Mouse (Mus musculus) hindbrain, embryonic 15.5 days (tissue): Measurements from ENCODE around the gene Hist2h2aa2. TPM values are rescaled to one million over a fixed set of nuclear protein-coding genes. Genes with fewer than 3 reads are reported as not detected.
"Not testable (repeated sequence)": the region's sequence is repeated elsewhere in the genome, so short reads cannot be mapped to it uniquely, and the experiment has no call there.

Source experiments
- ATAC-seq: fragments of 200-750 bp; cut with Nextera tagmentation; 2 replicates; pipeline ENCODE4 v1.8.0; 2017; ENCODE audit warnings: low read depth, moderate number of reproducible peaks, moderate TSS enrichment; ENCODE audit not compliant: low FRiP score
- H3K27ac ChIP-seq: fragments of 300-500 bp; sonication (generic); replicated peaks from 2 replicates; pipeline ENCODE4 v1.5.1; 2015; ENCODE audit warnings: mild to moderate bottlenecking, inconsistent platforms
- H3K27me3 ChIP-seq: fragments of 300-500 bp; sonication (generic); 2 replicates; pipeline ENCODE4 v1.6.1; 2015; ENCODE audit warnings: control low read depth, inconsistent platforms
- H3K36me3 ChIP-seq: fragments of 300-500 bp; sonication (generic); 2 replicates; pipeline ENCODE4 v1.6.1; 2015; ENCODE audit warnings: control low read depth, inconsistent platforms
- H3K4me1 ChIP-seq: fragments of 300-500 bp; sonication (generic); replicated peaks from 2 replicates; pipeline ENCODE4 v1.6.1; 2015; ENCODE audit warnings: control low read depth, inconsistent platforms
- H3K4me2 ChIP-seq: fragments of 300-500 bp; sonication (generic); 2 replicates; pipeline ENCODE4 v1.6.1; 2015; ENCODE audit warnings: moderate library complexity, mild to moderate bottlenecking, inconsistent platforms
- H3K4me3 ChIP-seq: fragments of 300-500 bp; sonication (generic); 2 replicates; pipeline ENCODE4 v1.5.1; 2015; ENCODE audit warnings: mild to moderate bottlenecking, inconsistent platforms
- H3K9ac ChIP-seq: fragments of 300-500 bp; sonication (generic); 2 replicates; pipeline ENCODE4 v1.6.1; 2015; ENCODE audit warnings: inconsistent platforms
- H3K9me3 ChIP-seq: fragments of 300-500 bp; sonication (generic); 2 replicates; pipeline ENCODE4 v1.6.1; 2016; ENCODE audit warnings: control low read depth, inconsistent platforms
- WGBS: fragments of 180-500 bp; shearing (Covaris S2); methylation state at CpG from one replicate; pipeline ENCODE4 v1.1.7; 2015; 5-methylcytosine and 5-hydroxymethylcytosine counted together
- microRNA-seq: library from miRNA; unstranded; fragments of <30 nt; microRNA quantifications from one replicate; pipeline ENCODE4, GENCODE M21; 2016
- polyA plus RNA-seq: library from polyadenylated mRNA; unstranded; fragments of >200 nt; fragmentation: Nextera tagmentation; extraction: Ambion mirVana; gene quantifications from 2 replicates; pipeline ENCODE4 v1.2.1, GENCODE M21; 2015

The Hist2h2aa2 gene
- polyA plus RNA-seq, 1 experiment from 2014 or later: 28.7 TPM

- Histone ChIP-seq H3K9ac (no peak overlapping the region), H3K27me3 (peaks cover 3% of the 10 kb centered on the region; the same call in 1 of the 2 replicates), H3K36me3 (peaks cover 3% of the 10 kb centered on the region; the same call in 1 of the 2 replicates), H3K4me3 (no peak overlapping the region), H3K27ac (no peak overlapping the region), H3K4me1 (peaks cover 16% of the 10 kb centered on the region), H3K9me3 (no peaks in the 10 kb centered on the region), H3K4me2 (no peak overlapping the region)
- no peak for ATAC-seq
- 64% methylated on average over 2 of the region's 2 CpGs for WGBS
Observed at GRCm38 (mm10) chr3:96199731-96200130, 40.3 kb downstream of the Hist2h2aa2 start.

- peak overlapping the region; percentile 62; the same call in 1 of the 2 replicates for H3K4me3 ChIP-seq
- 32% methylated on average over 8 of the region's 8 CpGs for WGBS
- not testable (repeated sequence) for H3K27ac ChIP-seq, H3K27me3 ChIP-seq, H3K9me3 ChIP-seq, H3K9ac ChIP-seq, ATAC-seq
- peaks cover 16% of the 10 kb centered on the region for H3K4me1 ChIP-seq
- peak overlapping the region; percentile 96 for H3K4me2 ChIP-seq
- peaks cover 14% of the 10 kb centered on the region for H3K36me3 ChIP-seq
Observed at GRCm38 (mm10) chr3:96198601-96199251, 41.4 kb downstream of the Hist2h2aa2 start.

- Histone ChIP-seq H3K4me3 (peak overlapping the region; percentile 62), H3K4me1 (peaks cover 16% of the 10 kb centered on the region), H3K27ac (peak overlapping the region; percentile 95), H3K9ac (peak overlapping the region; percentile 34), H3K27me3 (peaks cover 3% of the 10 kb centered on the region; the same call in 1 of the 2 replicates), H3K4me2 (peak overlapping the region; percentile 96), H3K9me3 (no peaks in the 10 kb centered on the region), H3K36me3 (peaks cover 16% of the 10 kb centered on the region)
- 7% methylated on average over 6 of the region's 6 CpGs for WGBS
- ATAC-seq: peak; percentile 20
Observed at GRCm38 (mm10) chr3:96198181-96198580, 41.9 kb downstream of the Hist2h2aa2 start.

- WGBS: under 1% methylated on average over 50 of the region's 50 CpGs
- Histone ChIP-seq H3K4me3 (peak overlapping the region; percentile 62), H3K27me3 (peaks cover 3% of the 10 kb centered on the region; the same call in 1 of the 2 replicates), H3K4me1 (peaks cover 16% of the 10 kb centered on the region), H3K36me3 (peaks cover 25% of the 10 kb centered on the region), H3K9me3 (no peaks in the 10 kb centered on the region), H3K4me2 (peak overlapping the region; percentile 96), H3K9ac (peak overlapping the region; percentile 83), H3K27ac (peak overlapping the region; percentile 95)
- ATAC-seq: peak; percentile 94
Observed at GRCm38 (mm10) chr3:96197129-96197749, 42.8 kb downstream of the Hist2h2aa2 start.

- peak overlapping the region; percentile 95 for H3K27ac ChIP-seq
- peak overlapping the region; percentile 62 for H3K4me3 ChIP-seq
- H3K27me3 ChIP-seq: peaks cover 3% of the 10 kb centered on the region; the same call in 1 of the 2 replicates
- H3K4me1 ChIP-seq: peaks cover 16% of the 10 kb centered on the region
- WGBS: 17% methylated on average over 27 of the region's 27 CpGs
- no peaks in the 10 kb centered on the region for H3K9me3 ChIP-seq
- peaks cover 31% of the 10 kb centered on the region for H3K36me3 ChIP-seq
- peak overlapping the region; percentile 83 for H3K9ac ChIP-seq
- peak overlapping the region; percentile 96 for H3K4me2 ChIP-seq
- peak; percentile 52 for ATAC-seq
Observed at GRCm38 (mm10) chr3:96196437-96197128, 43.5 kb downstream of the Hist2h2aa2 start.

- Histone ChIP-seq H3K27ac (peak overlapping the region; percentile 95; the same call in 1 of the 2 replicates), H3K36me3 (peaks cover 40% of the 10 kb centered on the region), H3K4me1 (peaks cover 16% of the 10 kb centered on the region), H3K4me2 (peak overlapping the region; percentile 96), H3K9me3 (no peaks in the 10 kb centered on the region), H3K27me3 (peaks cover 3% of the 10 kb centered on the region; the same call in 1 of the 2 replicates), H3K4me3 (no peak overlapping the region), H3K9ac (peak overlapping the region; percentile 83; the same call in 1 of the 2 replicates)
- no peak for ATAC-seq
- 94% methylated on average over 11 of the region's 11 CpGs for WGBS
Observed at GRCm38 (mm10) chr3:96195616-96196313, 44.3 kb downstream of the Hist2h2aa2 start.

GRCm38 (mm10) chr3:96194966-96195365 is 45.1 kb downstream of the Hist2h2aa2 start:
- H3K4me3 ChIP-seq: no peak overlapping the region
- no peak overlapping the region for H3K4me2 ChIP-seq
- H3K36me3 ChIP-seq: peaks cover 48% of the 10 kb centered on the region
- H3K9ac ChIP-seq: no peak overlapping the region
- 89% methylated on average over 10 of the region's 10 CpGs for WGBS
- no peak overlapping the region for H3K27ac ChIP-seq
- H3K27me3 ChIP-seq: peaks cover 3% of the 10 kb centered on the region; the same call in 1 of the 2 replicates
- no peaks in the 10 kb centered on the region for H3K9me3 ChIP-seq
- peaks cover 16% of the 10 kb centered on the region for H3K4me1 ChIP-seq
- ATAC-seq: no peak

- H3K4me2 ChIP-seq: no peak overlapping the region
- H3K9me3 ChIP-seq: no peaks in the 10 kb centered on the region
- peaks cover 62% of the 10 kb centered on the region for H3K36me3 ChIP-seq
- H3K27ac ChIP-seq: no peak overlapping the region
- no peak overlapping the region for H3K9ac ChIP-seq
- ATAC-seq: no peak
- H3K27me3 ChIP-seq: no peaks in the 10 kb centered on the region
- peaks cover 12% of the 10 kb centered on the region for H3K4me1 ChIP-seq
- H3K4me3 ChIP-seq: no peak overlapping the region
- 67% methylated on average over 12 of the region's 12 CpGs for WGBS
Observed at GRCm38 (mm10) chr3:96192977-96193376, 47.1 kb downstream of the Hist2h2aa2 start.

Small RNA genes within 50 kb of the gene (microRNA-seq; reads per million reads assigned to microRNA genes)
- 0.65 reads per million for gene Gm44492
- not detected for gene Gm47311
- gene Gm47313: not detected

Other genes with a start within 250 kb of the Hist2h2aa2 start
- 47.8 and 49.5 TPM in 2 replicates for gene Plekho1, start 244.3 kb downstream of the Hist2h2aa2 start, polyA plus RNA-seq
- 56.1 and 63.2 TPM in 2 replicates for gene Vps45, start 181.8 kb downstream of the Hist2h2aa2 start, polyA plus RNA-seq
- 8.6 and 9.6 TPM in 2 replicates for gene Otud7b, start 135.7 kb downstream of the Hist2h2aa2 start, polyA plus RNA-seq
- gene Mtmr11, start 78.3 kb downstream of the Hist2h2aa2 start, polyA plus RNA-seq: 10.3 and 12.2 TPM in 2 replicates
- gene Sf3b4, start 67.9 kb downstream of the Hist2h2aa2 start, polyA plus RNA-seq: 127 and 146 TPM in 2 replicates
- gene Sv2a, start 59.1 kb downstream of the Hist2h2aa2 start, polyA plus RNA-seq: 126 and 137 TPM in 2 replicates
- gene Bola1, start 20.6 kb downstream of the Hist2h2aa2 start, polyA plus RNA-seq: 56.0 and 56.3 TPM in 2 replicates
- 0.42 and 0.77 TPM in 2 replicates for gene Hist2h2ab, start 20.4 kb downstream of the Hist2h2aa2 start, polyA plus RNA-seq
- gene Hist2h2ac, start 19.4 kb downstream of the Hist2h2aa2 start, polyA plus RNA-seq: 2.0 and 2.9 TPM in 2 replicates
- 4.6 and 4.7 TPM in 2 replicates for gene Hist2h2be, start 19.2 kb downstream of the Hist2h2aa2 start, polyA plus RNA-seq
- gene Hist2h3c2, start 1.1 kb downstream of the Hist2h2aa2 start, polyA plus RNA-seq: 1.2 and 1.7 TPM in 2 replicates
- gene Hist2h2aa1, start 5.2 kb upstream of the Hist2h2aa2 start, polyA plus RNA-seq: 17.3 and 22.4 TPM in 2 replicates
- gene Hist2h3c1, start 6.4 kb upstream of the Hist2h2aa2 start, polyA plus RNA-seq: 0.27 TPM in 1 of 2 replicates, not detected in the other
- gene Hist2h4, start 23.0 kb upstream of the Hist2h2aa2 start, polyA plus RNA-seq: 4.5 and 6.5 TPM in 2 replicates
- gene Hist2h3b, start 28.4 kb upstream of the Hist2h2aa2 start, polyA plus RNA-seq: 12.2 and 19.7 TPM in 2 replicates
- gene Hist2h2bb, start 29.5 kb upstream of the Hist2h2aa2 start, polyA plus RNA-seq: 3.0 and 4.2 TPM in 2 replicates
- 1.4 and 2.3 TPM in 2 replicates for gene Fcgr1, start 53.7 kb upstream of the Hist2h2aa2 start, polyA plus RNA-seq
- gene BC107364, start 212.0 kb upstream of the Hist2h2aa2 start, polyA plus RNA-seq: not detected in 2 replicates